Mouse (Mus musculus) intestine, embryonic 14.5 days (tissue): ENCODE results near the gene Ppp1r12c. TPM values are rescaled to one million over a fixed set of nuclear protein-coding genes. Genes with fewer than 3 reads are reported as not detected.

Experiments used
- ATAC-seq: fragments of 200-750 bp; cut with Nextera tagmentation; replicated peaks from 2 replicates; pipeline ENCODE4 v1.8.0; 2017; ENCODE audit warnings: low read depth, moderate number of reproducible peaks, moderate TSS enrichment, moderate library complexity; ENCODE audit not compliant: low FRiP score, low TSS enrichment
- DNase-seq: peaks from one replicate; pipeline ENCODE4 v3.0.0-alpha.2; 2018; ENCODE audit warnings: low spot score
- H3K27ac ChIP-seq: fragments of 300-500 bp; sonication (generic); 2 replicates; pipeline ENCODE4 v1.5.1; 2014; ENCODE audit warnings: low read depth, mild to moderate bottlenecking, control low read depth
- H3K27me3 ChIP-seq: fragments of 300-500 bp; sonication (generic); replicated peaks from 2 replicates; pipeline ENCODE4 v1.6.1; 2014; ENCODE audit warnings: low read length, control low read depth; ENCODE audit not compliant: control insufficient read depth, insufficient read depth
- H3K36me3 ChIP-seq: fragments of 300-500 bp; sonication (generic); 2 replicates; pipeline ENCODE4 v1.6.1; 2014; ENCODE audit warnings: low read length, control low read depth; ENCODE audit not compliant: control insufficient read depth, insufficient read depth
- H3K4me1 ChIP-seq: fragments of 300-500 bp; sonication (generic); replicated peaks from 2 replicates; pipeline ENCODE4 v1.6.1; 2014; ENCODE audit warnings: low read length, control low read depth, mixed read lengths; ENCODE audit not compliant: control insufficient read depth, insufficient read depth
- H3K4me2 ChIP-seq: fragments of 300-500 bp; sonication (generic); 2 replicates; pipeline ENCODE4 v1.6.1; 2014; ENCODE audit warnings: low read length
- H3K4me3 ChIP-seq: fragments of 300-500 bp; sonication (generic); 2 replicates; pipeline ENCODE4 v1.5.1; 2014; ENCODE audit warnings: low read depth, low read length, control low read depth, mixed read lengths
- H3K9ac ChIP-seq: fragments of 300-500 bp; sonication (generic); 2 replicates; pipeline ENCODE4 v1.6.1; 2014; ENCODE audit warnings: mild to moderate bottlenecking, low read length
- H3K9me3 ChIP-seq: fragments of 300-500 bp; sonication (generic); 2 replicates; pipeline ENCODE4 v1.6.1; 2016; ENCODE audit warnings: low read length, control low read depth; ENCODE audit not compliant: control insufficient read depth
- WGBS: fragments of 180-500 bp; shearing (Covaris S2); extraction: QIAGEN DNeasy Blood & Tissue Kit; methylation state at CpG from one replicate; pipeline ENCODE4 v1.1.7; 2014; 5-methylcytosine and 5-hydroxymethylcytosine counted together
- microRNA-seq: library from miRNA; unstranded; fragments of <30 nt; microRNA quantifications from one replicate; pipeline ENCODE4, GENCODE M21; 2016
- polyA plus RNA-seq: library from polyadenylated mRNA; unstranded; fragments of >200 nt; fragmentation: Nextera tagmentation; extraction: Ambion mirVana; gene quantifications from 2 replicates; pipeline ENCODE4 v1.2.1, GENCODE M21; 2014

Ppp1r12c gene
- polyA plus RNA-seq, 1 experiment from 2014 or later, result 58.7 TPM

GRCm38 (mm10) chr7:4437721-4438120, 63.8 kb downstream of the Ppp1r12c start:
- 89% methylated on average over 2 of the region's 2 CpGs for WGBS

DNA sequence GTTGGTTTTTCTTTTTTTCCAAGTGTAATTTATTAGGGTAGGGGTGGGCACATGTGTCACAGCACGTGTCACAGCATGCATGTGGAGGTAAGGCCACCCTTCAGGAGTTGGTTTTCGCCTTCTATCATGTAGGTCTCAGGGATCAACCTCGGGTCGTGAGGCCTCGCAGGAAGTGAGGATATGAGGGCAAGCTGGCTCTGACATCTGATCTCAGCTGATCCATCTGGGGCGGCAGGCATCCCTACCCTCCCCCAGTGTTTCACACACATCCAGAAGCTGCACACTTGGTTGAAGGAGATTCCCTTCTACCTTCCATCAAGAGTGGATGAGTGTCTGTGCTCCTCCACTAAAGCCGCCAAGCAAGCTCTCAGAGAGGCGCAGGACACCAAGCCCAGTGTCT, 69.5 kb downstream of the Ppp1r12c start:
- Histone ChIP-seq H3K36me3 (peaks cover 84% of the 10 kb centered on the region), H3K27me3 (no peaks in the 10 kb centered on the region)
- no peak for ATAC-seq

More at GRCm38 (mm10) chr7:4437721-4438120, 63.8 kb downstream of the Ppp1r12c start:
- H3K4me1 ChIP-seq, result no peaks in the 10 kb centered on the region
- H3K36me3 ChIP-seq, result peaks cover 91% of the 10 kb centered on the region
- ATAC-seq, result no peak
- no peak overlapping the region for H3K4me3 ChIP-seq
- H3K9ac ChIP-seq, result no peak overlapping the region
- H3K27me3 ChIP-seq, result no peaks in the 10 kb centered on the region
- no peak overlapping the region for H3K27ac ChIP-seq
- no peak overlapping the region for H3K4me2 ChIP-seq
- DNase-seq, result no peak
- H3K9me3 ChIP-seq, result no peaks in the 10 kb centered on the region

DNA sequence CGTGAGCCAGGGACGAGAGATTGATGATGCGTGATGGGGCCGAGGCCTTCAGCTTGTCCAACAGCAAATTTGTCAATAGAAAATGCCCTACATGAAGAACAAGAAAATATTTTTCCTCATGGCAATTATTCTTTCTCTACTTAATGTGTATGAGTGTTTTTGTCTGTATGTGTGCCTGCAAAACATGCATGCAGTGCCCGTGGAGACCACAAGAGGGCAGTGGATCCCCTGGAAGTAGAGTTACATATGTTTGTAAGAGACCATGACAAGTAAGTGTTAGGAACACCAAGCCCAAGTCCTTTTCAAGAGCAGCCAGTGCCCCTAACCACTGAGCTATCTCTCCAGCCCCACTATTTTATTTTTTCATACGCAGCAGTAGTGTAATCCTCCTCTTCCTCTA, 69.9 kb downstream of the Ppp1r12c start:
- ATAC-seq (no peak), DNase-seq (peak; percentile 93)
- H3K36me3 ChIP-seq, result peaks cover 83% of the 10 kb centered on the region
- no peak overlapping the region for H3K4me2 ChIP-seq
- H3K9ac ChIP-seq, result no peak overlapping the region
- 75% methylated on average over 6 of the region's 6 CpGs for WGBS
- H3K4me1 ChIP-seq, result no peaks in the 10 kb centered on the region
- no peaks in the 10 kb centered on the region for H3K27me3 ChIP-seq
- H3K27ac ChIP-seq, result no peak overlapping the region
- no peak overlapping the region for H3K4me3 ChIP-seq
- H3K9me3 ChIP-seq, result 0 out of 2 replicates have a peak, but pooled peaks cover 3% of the 10 kb centered on the region

More for the DNA sequence above, 69.5 kb downstream of the Ppp1r12c start:
- 88% methylated on average over 8 of the region's 8 CpGs for WGBS
- Histone ChIP-seq H3K4me1 (no peaks in the 10 kb centered on the region), H3K4me2 (no peak overlapping the region), H3K9me3 (0 out of 2 replicates have a peak, but pooled peaks cover 3% of the 10 kb centered on the region), H3K27ac (no peak overlapping the region), H3K4me3 (no peak overlapping the region), H3K9ac (no peak overlapping the region)
- no peak for DNase-seq

Small RNA genes lying within 50 kb of the gene (microRNA-seq; reads per million reads assigned to microRNA genes)
- gene Gm24605, result 0.25 reads per million

Other genes with a start within 250 kb of the Ppp1r12c start
- not detected in 2 replicates for gene Ncr1, start 164.0 kb downstream of the Ppp1r12c start, polyA plus RNA-seq
- 0.30 and 0.31 TPM in 2 replicates for gene Gp6, start 103.9 kb downstream of the Ppp1r12c start, polyA plus RNA-seq
- 34.5 and 38.3 TPM in 2 replicates for gene Rdh13, start 56.0 kb downstream of the Ppp1r12c start, polyA plus RNA-seq
- 1.7 and 5.2 TPM in 2 replicates for gene Eps8l1, start 41.0 kb downstream of the Ppp1r12c start, polyA plus RNA-seq
- 18.6 and 21.1 TPM in 2 replicates for gene Tnnt1, start 14.7 kb upstream of the Ppp1r12c start, polyA plus RNA-seq
- gene Tnni3, start 22.5 kb upstream of the Ppp1r12c start, polyA plus RNA-seq, result 1.5 and 1.7 TPM in 2 replicates
- 0.57 and 0.77 TPM in 2 replicates for gene Dnaaf3, start 30.8 kb upstream of the Ppp1r12c start, polyA plus RNA-seq
- gene Syt5, start 45.9 kb upstream of the Ppp1r12c start, polyA plus RNA-seq, result 5.6 and 6.7 TPM in 2 replicates
- not detected in 2 replicates for gene Ptprh, start 102.4 kb upstream of the Ppp1r12c start, polyA plus RNA-seq
- 2.5 and 3.8 TPM in 2 replicates for gene Tmem86b, start 129.7 kb upstream of the Ppp1r12c start, polyA plus RNA-seq
- gene Ppp6r1, start 157.3 kb upstream of the Ppp1r12c start, polyA plus RNA-seq, result 7.3 and 8.5 TPM in 2 replicates
- gene Hspbp1, start 183.4 kb upstream of the Ppp1r12c start, polyA plus RNA-seq, result 102 and 105 TPM in 2 replicates
- gene Brsk1, start 188.9 kb upstream of the Ppp1r12c start, polyA plus RNA-seq, result 1.7 and 1.9 TPM in 2 replicates
- 0.66 and 0.85 TPM in 2 replicates for gene Tmem150b, start 223.6 kb upstream of the Ppp1r12c start, polyA plus RNA-seq
- gene Kmt5c, start 238.4 kb upstream of the Ppp1r12c start, polyA plus RNA-seq, result 63.6 and 66.9 TPM in 2 replicates